Mouse (Mus musculus): ENCODE data around the gene Igfbp3.

Igfbp3 gene

DNA sequence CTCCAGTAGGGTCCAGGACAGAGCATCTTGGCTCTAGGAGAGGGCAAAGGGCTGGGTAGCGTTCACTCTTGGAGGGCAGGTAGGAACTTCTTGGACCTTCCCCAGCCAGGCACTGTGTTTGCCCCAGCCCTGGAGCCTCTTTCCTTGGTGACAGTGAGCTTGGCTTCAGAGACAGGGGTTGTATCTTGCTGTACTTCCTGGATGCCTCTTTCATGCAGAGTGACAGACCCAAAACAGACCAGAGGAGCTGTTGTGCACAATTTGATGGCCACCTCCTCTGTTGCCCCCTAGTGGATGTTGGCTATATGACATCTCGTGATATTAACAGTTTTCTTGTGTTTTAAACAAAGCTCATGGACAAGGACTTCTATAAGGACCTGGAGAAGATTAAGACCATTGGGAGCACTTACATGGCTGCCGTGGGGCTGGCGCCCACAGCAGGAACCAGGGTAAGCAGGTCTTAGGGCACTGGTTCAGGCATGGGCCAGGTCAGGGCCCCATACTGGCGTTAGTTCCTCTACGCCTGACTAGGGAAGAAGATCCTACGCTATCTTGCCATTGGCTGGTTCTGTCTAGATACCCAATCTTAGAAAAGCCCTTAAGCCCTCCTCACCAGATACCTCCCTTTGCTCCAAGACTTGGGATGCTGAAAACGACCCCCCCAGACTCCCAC is 52.1 kb downstream of the Igfbp3 start:
- no peak for DNase-seq (ENCODE audit: low spot score in 2 of 2)

DNA sequence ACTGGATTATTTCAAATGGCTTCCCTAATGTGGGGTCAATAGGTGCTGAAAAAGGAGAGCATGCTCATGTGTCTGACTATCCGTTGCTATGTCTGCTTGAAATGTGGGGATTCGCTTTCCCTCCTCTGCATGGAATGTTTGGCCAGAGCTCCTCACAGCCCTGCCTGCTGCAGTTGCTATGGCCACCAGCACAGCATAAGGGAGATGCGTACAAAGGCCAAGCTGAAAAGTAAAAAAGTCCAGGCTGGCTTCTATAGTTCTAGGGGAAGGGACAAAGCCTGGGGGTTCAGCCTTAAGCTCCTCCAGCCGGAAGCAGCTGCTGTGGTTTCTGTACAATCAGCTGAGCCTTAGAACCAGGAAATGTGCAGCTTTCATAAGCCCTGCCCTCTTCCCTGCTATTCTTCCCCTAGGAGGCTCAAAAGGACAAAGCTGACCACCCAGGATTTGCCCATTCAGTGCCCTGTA is 53.1 kb downstream of the Igfbp3 start:
- no peak for DNase-seq (ENCODE audit: low spot score in 2 of 2)

DNA sequence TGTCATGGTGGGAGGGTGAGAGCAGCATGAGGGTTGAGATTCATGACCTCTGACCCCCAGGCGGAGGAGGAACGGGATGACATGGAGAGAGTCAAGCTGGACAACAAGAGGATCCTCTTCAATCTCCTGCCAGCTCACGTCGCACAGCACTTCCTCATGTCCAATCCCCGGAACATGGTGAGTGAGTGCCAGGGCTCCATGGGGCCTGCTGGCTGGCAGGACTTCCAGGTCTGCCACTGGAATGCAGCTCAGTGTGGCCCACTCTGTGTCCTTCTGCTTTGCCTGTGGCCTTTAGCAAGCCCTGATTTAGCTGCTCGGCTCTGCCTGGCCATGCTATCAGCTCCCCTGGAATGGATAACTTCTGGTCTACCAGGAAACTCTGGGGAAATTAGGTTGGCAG is 53.6 kb downstream of the Igfbp3 start:
- DNase-seq (ENCODE audit: low spot score in 2 of 2) = no peak

DNA sequence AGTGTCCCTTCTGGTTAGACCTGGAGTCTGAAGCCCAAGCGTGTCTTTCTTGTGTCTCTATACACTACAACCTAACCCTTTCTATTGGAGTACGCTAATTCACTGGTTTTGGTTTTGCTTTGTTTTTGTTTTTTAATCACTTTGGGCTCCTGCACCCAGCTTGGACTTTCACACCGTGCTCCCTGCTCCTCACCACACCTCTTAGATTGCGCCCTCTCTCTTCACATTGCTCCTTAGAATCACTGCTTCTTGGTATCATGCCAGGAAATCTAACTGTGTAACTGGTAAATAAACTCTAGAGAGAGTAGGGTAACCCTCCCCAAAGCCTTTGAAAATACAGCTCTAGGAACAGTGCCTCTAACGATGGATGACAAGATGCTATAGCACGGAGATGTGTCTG is 55.5 kb downstream of the Igfbp3 start:
- DNase-seq (ENCODE audit: low spot score in 2 of 2) = no peak

DNA sequence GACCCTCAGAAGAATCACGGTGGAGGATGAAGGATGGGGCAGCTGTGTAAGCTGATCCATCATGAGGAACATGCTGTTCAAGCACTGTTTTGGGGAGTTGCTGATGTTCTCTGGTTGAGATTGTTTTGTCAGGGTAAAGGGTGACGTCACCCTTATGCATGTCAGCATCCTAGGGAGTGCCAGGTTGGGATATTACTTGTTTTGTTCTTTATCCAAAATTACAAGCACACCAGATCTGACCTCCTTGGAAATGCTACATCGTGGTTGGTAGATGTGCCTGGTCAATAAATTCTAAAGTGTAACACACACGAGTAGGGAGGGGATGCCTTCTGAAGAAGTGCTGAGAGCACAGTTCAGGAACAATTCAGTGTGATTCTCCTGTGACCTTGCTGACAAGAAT is 57.3 kb downstream of the Igfbp3 start:
- no peak for DNase-seq (ENCODE audit: low spot score in 2 of 2)

All from heart, adult 9 months (tissue).